Mouse (Mus musculus) adipocyte (in vitro differentiated cells): ENCODE measurements around the gene Tex16.

Experiments used
- DNase-seq: peaks from one replicate; pipeline ENCODE4 v3.0.0-alpha.2; 2016; ENCODE audit warnings: low spot score

Tex16 gene

DNA sequence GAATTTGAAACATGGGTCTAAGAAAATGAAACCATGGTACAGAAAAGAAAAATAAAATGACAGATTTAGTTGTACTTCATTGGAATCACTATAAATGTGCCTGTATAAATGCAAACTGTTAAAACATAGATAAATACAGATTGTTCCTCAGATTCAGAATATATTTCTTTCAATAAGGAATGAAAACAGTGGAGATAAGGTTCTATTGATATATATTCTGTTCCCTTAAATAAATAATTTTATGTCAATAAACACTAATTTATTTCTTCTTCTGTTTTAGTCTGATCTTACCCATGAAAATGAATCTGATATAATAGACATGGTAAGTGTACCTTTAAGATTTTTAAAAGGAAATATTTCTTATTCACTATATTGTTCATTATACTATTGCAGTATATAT, at the start of gene Tex16:
Gene Tex16 (plus strand): TSS at position 301 of the 400 bp plus-strand sequence.
- no peak for DNase-seq

DNA sequence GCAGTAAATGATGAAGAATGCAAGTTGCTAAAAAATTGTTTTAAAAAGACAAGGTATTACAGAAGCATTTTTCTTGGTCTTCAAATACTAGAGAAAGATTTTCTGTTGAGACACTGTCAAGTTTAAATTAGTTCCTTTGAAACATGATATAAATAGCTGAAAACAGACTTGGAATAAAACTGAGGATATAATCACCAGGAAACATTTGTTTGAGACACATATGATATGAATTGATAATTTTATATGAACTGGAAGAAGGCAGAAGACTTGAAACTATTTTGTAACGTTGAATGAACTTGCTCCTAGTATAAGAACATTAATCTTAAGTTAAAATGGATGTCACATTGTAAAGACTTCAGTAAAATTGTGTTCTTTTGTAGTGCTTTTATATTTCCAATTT, 11.1 kb upstream of the Tex16 start:
- DNase-seq: no peak
